Mouse (Mus musculus): Measurements from ENCODE around the gene Aqp3.

- TF ChIP-seq POLR2A (IDR thresholded peaks at IDR 0.05; ENCODE audit: borderline replicate concordance, insufficient read depth, low read length) (no peak), CTCF (IDR thresholded peaks at IDR 0.05; ENCODE audit: borderline replicate concordance, insufficient read depth, low read depth, low read length) (no peak)
Observed at GRCm38 (mm10) chr4:41045288-41045687, 52.7 kb downstream of the Aqp3 start.

Measured in cerebellum, adult 2 months (tissue).